Mouse (Mus musculus) layer of hippocampus, postnatal 36 days (tissue): ENCODE measurements at regions not wholly inside any gene's neighbourhood (a gene's known extent, or its start where the extent isn't known, plus 50 kb on each side); places are given as distances from the start of the nearest gene placed in this dataset.

Experiments
- DNase-seq, 2 experiments: peaks; one replicate each; pipeline ENCODE4 v3.0.0; 2022

DNA sequence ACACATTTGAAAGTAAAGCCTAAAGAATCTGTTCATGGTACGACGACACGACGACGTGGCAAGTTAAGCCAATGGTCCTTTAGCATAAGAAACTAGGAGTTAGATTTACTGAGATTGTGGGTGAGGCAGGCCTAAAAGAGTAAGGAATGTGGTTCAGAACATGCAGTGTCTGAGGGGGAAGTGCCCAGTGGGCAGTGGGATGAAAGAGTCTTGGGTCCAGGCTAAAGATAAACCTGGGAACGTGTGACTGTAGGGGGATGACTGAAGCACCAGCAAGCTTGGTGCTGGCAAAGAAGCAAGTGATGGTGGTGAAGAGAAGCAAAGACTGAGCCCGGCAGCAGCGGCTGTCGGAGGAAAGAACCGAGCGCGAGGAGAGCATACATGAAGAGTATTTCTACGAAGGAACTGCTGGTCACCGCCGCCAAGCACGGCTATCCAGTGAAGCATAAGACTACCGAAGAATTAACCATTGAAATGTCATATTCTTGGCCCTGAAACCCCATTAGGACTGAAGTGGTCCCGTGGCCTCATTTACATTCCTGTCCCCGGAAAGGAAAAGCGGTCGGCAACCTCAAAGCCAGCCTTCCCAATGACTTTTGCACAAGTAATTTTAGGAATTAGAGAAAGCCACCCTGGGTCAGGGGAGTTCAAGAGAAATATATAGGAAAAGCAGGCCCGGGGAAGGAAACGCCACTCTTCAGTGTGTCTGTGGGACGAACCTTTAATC, 76.2 kb upstream of the Armc2 start:
- no peak for DNase-seq

DNA sequence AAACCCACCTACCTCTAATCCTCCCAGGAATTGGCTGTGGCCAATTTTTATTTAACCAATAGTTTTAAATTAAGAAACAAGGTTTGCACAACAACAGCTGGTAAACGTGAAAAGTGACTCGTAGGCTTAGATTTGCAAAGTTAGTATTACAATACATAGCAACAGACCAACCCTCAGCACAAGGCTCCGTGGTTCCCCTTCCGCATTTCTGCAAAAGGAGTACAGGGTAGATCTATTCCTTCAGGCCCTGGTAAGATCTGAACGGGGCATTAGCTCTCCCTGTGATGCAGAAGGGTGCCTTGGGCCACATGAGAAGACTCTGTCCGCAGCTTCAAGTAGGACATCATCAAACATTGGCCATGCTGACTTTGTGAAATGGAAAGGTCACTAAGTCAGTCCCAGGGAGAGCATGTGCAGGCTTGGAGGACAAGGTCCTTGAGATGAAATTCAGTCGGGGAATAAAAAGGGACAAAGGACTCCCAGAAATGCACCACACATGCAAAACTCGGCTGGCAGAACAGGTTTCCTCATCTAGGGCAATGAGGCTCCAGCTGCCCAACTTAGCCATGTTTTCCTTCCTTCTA, 75.0 kb upstream of the Armc2 start:
- DNase-seq, result no peak

DNA sequence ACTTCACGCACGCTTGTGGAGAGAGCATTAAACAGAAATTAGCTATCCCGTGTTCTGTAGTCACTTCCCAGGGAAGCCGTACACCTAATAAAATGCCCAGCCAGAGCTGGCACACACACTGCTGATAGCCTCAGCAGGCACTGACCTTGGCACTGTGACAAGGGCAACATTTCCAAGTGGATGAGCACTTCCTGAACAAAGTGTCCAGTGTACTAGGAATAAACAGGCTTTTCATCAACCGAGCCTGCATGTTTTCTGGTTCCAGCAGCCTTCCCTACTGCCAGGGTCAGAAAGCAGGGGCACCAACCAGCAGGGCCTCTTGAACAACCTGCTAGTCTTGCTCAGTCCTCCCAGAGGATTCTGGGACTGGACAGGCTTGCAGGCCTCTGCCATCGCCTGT, 74.3 kb upstream of the Armc2 start:
- DNase-seq, result peak; percentile 26 to 40

DNA sequence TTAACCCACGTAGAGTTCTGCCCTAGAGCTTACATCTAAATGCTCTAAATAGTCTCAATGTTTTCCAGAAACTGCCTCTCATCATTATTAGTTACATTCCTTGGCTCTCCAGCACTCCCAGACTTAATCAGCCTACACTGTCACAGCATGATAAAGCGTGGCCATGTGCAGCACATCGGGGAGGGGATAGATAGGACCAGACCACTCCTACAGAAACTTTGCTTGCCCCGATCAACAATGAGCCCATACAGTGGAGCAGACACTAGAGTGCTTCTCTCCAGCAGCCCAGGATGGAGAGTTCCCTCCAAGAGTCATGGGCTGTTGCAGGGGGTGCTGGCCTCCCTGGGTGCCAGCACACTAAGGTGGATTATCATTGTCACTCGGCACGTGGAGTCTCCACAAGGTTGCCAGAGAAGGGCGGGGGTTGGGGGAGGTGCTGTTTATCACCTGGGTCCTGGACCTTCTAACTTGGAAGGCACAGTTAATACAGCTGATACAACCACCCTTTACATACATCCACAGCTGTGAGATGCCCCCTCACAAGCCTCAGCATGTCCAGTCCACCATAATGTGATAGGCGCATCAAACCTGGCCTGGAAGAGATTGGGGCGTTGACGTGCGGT, 73.4 kb upstream of the Armc2 start:
- no peak for DNase-seq

DNA sequence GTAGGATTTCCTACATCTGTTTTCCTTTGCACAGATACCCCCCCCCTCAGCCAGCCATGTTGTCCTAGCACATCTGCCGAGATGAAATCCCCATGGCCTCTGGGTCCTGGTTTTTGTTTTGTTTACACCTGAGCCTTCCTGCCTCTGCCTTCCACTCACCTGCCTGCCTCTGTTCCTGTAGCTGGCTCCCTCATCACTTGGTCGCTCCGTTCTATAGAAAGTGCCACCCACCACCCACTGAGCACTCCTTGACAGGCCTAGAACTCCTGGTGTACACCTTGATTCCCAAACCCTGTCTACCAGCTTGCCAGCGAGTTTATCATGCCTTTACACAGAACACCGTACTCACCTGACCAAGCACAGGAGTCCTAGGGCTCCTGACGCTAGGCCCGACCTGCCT, 72.6 kb upstream of the Armc2 start:
- DNase-seq, result no peak

DNA sequence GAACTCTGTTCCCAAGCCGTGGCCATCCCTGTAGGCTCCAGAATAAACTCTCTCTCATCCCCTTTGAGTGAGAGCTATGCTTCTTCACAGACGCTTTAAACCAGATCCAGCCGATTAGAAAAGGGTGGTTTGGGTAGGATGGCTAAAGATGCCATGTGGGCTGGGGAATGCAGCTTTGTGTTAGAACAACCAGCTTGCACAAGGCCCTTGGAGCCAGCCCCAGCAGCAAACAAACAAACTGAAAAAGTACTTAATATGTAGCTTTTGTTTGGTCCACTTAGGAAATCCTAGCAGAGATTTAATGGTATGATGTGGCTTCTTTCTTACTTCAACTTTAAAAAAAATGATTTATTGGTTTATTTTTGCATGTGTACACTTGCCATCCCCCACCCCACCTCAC, 71.9 kb upstream of the Armc2 start:
- DNase-seq, result peak in 1 of 2 experiments; percentile 6

DNA sequence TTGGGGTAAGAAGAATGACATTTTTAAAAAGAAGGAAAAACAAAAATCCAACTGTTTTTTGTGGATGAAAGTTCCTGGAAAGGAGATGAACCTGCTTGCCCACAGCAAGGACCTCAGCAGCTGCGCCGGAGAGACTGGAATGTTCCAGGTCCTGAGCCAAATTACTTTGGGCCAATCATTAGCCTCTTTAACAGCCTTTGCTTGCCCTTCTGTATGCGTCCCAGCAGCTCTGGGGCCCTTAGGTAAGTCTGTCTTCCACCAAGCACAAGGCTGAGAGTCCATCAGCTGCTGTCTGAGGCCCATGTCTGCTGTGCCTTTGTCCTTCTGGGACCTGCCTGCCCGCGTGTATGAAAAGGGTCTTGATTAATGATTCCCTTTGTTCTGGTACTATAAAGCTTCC, 71.4 kb upstream of the Armc2 start:
- DNase-seq, result peak in 1 of 2 experiments; percentile 41

DNA sequence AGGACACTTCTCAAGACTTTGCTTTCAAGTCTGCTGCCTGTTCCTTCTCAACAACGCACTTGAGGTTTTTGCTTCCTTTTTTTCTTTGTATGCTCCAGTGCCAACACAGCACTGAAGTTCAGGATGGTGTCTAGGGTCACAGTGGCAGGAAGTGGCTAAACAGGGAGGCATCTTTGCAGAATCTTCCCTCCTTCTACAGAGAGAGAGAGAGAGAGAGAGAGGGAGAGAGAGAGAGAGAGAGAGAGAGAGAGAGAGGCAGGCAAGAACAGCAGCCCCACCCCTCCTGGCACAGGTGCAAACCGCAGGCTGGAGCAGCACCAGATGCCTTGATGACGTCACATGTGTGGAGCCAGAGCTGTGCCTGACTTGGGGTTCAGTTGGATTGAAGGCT, 71.0 kb upstream of the Armc2 start:
- DNase-seq, result peak; percentile 38 to 50

DNA sequence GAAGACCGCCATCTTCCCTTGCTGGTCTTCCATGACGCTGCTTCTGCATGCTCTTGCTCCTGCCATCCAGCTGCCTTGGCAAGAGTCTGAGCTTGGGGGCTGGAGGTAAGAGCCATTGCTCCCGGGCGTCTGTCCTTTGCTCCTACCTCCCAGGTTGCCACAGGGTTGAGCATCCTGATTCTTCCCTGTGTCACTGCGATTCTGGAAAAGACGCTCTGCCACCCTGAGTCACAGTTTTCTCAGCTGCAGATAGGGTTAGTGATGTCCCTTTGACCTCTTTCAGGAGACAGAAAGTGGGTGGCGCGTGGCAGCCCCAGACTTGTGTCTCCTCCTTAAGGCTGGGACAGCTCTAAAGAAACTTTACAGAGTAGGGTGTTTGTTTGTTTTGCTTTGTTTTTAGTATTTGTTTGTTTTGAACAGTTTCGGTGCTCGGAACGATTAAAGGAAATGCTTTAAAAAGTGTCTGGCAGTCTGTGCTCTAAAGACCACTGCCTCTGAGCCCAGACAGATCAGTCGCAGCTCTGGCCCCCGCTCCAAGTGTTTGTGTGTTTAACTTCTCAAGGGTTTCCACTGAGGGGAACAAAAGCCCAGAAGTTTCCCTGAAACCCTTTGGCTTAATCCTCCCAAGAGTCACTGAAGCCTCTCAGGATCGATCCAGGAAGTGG, 70.5 kb upstream of the Armc2 start:
- DNase-seq, result no peak

DNA sequence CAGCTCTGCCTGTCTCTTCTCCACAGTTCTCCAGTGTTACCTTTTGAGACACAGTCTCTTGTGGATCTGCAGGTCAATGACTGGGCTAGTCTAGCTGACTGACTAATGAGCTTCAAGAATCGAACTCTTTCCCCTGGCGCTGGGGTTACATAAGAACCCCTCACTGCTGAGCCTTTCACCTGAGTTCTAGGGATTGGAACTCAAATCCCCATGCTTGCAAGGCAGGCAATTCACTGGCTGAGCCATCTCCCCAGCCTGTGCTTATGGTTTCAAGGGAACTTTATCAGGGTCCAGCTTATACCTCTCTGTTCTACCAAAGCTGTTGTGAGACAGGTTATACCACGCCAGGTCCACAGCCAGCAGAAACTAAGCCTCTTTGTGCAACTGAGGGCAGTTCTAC, 69.7 kb upstream of the Armc2 start:
- DNase-seq, result no peak

DNA sequence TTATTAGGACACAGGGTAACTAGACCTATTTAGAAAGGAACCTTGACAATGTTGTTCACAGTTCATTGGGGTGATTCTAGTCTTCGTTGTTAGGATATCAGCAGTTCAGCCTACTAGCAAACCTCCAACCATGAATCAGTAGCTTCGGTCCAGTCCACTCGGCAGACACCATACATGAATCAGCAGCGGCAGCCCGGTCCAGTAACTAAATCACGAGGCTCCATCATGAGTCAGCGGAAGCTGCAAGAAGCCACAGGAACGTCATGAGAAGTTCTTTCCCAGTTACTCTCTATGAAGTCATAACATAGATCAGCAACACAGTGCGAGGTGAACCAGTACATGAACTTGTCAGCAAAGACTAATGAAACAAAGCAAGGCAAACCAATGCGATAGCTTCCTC, 68.4 kb upstream of the Armc2 start:
- no peak for DNase-seq

DNA sequence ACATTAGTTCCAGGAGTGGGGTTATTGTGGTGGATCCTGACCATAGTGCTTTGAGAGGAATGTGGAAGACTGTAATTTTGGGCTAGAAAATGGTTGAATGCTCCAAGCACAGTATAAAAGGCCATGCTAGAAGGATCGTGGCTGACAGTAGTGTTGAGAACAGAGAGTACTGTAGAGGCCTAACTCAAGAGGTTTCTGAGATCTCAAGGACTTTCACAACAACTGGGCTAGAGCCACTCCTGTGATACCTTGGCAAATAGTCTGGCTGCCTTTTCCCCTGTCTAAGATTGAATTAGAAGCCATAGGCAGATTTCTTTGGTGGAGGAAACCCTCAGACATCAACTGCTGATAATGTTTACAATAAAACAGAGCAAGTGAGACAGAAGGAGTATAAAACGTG, 67.1 kb upstream of the Armc2 start:
- DNase-seq, result no peak

DNA sequence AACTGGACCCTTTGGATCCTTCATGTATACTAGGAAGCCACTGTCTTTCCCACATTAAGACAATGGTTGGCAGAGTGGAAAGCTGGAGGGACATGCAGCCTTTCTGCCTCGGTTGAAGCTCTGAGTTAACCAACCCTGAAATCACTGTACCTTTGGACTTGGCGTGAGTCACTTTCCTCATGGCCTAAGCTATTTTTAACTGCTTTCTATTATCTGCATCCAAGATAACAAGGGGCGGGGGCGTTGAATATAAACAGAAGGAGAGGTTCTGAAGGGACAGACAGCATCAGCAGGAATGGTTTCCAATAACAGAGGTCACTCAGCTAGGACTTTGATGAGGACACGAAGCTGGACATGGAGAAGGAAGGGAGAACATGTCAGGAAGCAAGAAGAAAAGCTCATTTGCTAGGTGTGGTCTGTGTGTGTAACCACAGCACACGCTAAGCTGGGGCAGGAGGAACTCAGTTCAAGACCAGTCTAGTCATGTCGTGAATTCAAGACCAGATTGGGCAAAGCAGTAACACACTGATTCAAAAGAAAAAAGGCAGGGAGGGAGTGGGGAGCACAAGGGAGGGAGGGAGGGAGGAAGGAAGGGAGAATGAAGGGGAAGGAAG, 64.1 kb upstream of the Armc2 start:
- no peak for DNase-seq

DNA sequence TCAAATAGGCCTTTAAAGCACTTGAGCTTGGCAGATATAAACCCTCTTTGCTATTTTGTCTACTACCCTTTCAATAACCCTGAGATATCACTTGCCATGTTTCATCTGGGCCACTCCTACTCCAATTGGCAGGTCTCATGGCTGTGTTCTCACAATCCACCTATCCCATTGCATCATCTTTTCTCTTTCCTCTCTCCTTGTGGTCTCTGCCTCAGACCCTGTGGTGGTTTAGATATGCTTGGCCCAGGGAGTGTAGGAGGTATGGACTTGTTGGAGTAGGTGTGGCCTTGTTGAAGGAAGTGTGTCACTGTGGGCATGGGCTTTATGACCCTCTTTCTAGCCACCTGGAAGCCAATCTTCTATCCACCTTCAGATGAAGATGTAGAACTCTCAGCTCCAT, 61.5 kb upstream of the Armc2 start:
- DNase-seq, result no peak

DNA sequence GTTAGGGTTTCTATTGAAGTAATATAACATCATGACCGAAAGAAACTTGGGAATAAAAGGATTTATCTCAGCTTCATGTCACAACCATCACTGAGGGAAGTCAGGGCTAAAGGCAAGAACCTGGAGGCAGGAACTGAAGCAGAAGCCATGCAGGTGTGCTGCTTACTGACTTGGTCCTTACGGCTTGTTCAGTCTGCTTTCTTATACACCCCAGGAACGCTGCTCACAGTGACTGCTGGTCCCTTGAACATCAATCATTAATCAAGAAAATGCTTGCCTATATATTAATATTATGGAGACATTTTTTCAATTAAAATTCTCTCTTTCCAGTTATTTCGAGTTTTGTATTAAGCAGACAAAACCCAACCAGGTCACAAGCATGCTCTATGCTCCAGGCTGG, 58.5 kb upstream of the Armc2 start:
- no peak for DNase-seq

DNA sequence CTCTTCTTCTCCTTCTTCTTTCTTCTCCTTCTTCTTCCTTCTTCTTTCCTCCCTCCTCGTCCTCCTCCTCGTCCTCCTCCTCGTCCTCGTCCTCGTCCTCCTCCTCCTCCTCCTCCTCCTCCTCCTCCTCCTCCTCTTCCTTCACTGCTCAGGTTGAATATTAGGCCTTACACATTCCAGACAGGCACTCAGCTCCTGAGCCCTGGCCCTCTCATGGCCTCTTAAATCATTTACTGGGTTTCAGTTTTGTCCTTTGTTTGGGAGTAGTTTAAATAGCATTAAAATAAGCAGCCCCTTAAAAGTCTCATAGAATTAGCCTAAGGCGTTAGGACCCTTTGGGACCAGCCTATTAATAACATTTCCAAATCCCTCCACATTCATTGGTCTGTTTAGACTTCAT, 57.3 kb upstream of the Armc2 start:
- DNase-seq, result no peak

DNA sequence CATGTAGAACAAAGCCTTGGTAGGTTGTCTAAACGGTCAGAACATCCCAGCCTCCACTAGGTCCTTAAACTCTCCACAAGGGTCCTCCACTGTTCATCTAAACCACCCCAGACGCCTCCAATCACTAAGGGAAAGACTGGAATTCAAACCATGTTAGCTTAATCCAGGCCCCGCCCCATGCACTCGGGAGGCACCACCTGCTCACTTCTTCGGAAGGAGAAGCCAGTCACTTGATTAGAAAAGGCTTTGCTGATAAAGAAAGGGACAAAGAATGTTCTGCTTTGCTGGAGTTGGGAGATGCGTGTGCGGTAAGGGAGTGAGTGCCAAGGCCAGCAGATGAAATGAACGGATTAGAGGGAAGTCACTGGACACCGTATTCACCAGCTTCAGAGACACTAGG, 54.5 kb upstream of the Armc2 start:
- no peak for DNase-seq

DNA sequence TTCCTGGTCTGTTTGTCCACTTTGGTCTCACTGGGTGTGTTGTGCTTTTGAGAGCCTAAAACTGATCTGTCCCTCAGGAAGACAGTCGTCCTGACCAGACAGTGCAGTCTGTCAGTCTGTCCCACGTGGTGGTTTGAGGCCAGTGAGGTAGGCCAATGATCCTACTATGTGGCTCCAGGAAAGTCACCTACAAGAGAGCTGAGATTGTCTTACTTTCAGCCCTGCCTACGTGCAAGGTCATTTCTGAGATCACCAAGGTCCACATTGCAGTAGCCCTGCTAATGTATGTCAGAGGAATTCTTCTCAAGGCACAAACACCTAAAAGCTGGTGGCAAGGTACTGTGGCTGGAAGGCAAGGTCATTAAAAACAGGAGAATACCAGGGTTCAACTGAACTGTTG, 53.9 kb upstream of the Armc2 start:
- DNase-seq, result no peak

DNA sequence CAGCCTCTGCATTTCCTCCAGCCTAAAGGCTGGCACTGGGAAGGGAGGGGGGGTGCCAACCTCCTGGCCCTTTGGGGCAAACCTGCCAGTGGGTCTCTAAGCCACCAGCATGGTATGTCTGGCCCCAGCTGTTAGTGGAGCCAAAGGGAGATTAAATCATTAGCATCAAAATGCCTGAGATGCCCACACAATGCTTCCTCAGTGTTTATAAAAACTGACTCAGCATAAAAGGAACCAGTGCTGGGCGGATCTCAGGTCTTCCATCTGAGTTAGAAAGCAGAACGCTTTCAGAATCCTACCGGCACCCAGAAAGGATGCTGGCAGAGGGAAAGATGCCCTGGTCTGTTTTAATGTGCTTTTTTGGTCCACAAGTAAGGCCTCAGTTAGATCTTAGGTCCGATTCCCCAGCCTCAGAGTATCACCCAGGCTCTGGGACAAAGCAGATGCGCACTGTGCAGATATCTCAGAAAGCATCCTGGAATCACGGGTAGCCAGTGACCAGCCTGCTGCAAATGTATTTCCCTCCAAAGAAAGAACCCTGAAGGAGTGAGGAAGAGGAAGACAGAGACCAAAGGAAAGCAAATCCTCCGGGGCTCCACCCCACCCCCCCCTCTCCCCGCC, 53.3 kb upstream of the Armc2 start:
- no peak for DNase-seq

DNA sequence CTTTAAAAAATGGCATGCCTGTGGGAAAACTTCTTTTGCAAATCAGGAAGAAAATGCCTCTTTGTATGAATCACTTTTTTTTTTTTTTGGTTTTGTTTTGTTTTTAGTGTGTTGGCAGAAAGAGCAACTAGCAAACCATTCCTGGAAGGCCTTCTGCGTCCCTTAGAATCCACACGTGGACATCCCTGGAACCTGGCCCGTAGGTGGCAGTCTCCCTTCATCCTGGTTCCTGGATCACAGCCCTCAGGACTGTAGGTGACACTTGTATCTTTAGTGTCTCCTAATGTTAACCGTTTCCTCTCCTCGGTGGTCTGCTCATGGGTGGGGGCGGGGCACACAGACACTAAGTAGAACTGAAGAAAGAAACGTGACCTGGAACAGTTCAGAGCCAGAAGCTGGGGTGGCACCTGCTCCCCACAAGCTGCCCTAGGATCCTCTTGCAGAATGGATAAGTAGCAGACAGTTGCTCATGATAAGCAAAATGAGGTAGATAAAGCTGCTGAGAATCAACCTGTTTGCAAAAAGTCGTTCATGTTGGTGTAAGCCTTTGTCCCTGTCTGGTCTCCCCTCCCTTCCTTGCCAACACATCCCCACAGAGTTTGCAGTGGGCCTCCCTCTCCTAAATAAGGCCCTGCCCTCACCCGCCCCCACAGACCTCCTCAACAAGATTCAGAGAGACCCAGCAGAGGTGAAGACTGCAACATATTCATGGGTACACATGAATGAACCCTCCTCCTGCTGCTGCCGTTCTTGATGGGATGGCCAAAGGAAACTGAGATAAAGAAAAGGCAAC, 52.6 kb upstream of the Armc2 start:
- DNase-seq, result no peak

DNA sequence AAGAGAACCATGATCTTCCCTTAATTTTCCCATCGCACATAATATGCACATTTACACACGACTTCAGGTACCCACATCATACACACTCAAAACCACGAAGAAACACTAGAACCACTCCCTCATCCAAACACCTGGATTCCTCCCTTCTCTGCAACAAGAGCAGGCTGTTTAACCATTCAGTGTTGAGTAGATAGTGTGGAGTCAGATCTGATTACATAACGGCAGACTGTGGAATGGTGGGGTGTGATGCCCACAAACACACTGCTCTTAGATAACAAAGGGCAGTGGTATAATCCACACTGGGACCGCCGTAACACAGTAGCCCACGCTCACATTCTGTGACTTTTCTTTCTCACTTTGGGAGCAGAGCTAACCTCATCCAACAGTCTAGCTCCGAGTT, 51.5 kb upstream of the Armc2 start:
- DNase-seq, result no peak

DNA sequence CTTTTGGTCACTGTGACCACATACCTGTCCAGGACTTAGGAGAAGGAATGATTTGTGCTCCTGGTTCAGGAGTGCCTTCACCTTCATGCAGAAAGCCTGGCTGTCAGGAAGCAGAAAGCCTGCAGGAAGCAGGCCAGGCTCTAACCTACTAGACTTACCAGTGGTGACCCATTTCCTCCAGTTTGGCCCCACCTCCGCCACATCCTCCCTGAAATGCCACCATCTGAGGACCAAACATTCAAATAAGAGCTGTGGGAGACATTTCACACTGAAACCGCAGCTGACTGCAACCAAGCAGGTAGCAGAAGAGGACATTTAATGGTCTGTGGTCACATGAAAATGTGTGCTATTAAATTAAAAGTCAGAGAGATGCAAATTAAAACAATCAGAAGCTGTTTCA, 50.3 kb upstream of the Armc2 start:
- no peak for DNase-seq
